Mouse (Mus musculus) stomach, embryonic 14.5 days (tissue): ENCODE measurements at regions not wholly inside any gene's neighbourhood (a gene's known extent, or its start where the extent isn't known, plus 50 kb on each side); places are given as distances from the start of the nearest gene placed in this dataset.

Experiments
- ATAC-seq: fragments of 200-750 bp; cut with Nextera tagmentation; 2 replicates; pipeline ENCODE4 v1.8.0; 2017; ENCODE audit warnings: low read depth, moderate TSS enrichment; ENCODE audit not compliant: insufficient number of reproducible peaks, insufficient read depth, low FRiP score
- H3K27ac ChIP-seq: fragments of 300-500 bp; sonication (generic); 2 replicates; pipeline ENCODE4 v1.5.1; 2014; ENCODE audit warnings: mild to moderate bottlenecking, low read length, moderate library complexity, mixed read lengths
- H3K27me3 ChIP-seq: fragments of 300-500 bp; sonication (generic); 2 replicates; pipeline ENCODE4 v1.6.1; 2014; ENCODE audit warnings: low read length, control low read depth, mixed read lengths; ENCODE audit not compliant: control insufficient read depth, insufficient read depth
- H3K36me3 ChIP-seq: fragments of 300-500 bp; sonication (generic); 2 replicates; pipeline ENCODE4 v1.6.1; 2014; ENCODE audit warnings: mild to moderate bottlenecking, control low read depth, low read length, moderate library complexity, mixed read lengths; ENCODE audit not compliant: control insufficient read depth, insufficient read depth
- H3K4me1 ChIP-seq: fragments of 300-500 bp; sonication (generic); 2 replicates; pipeline ENCODE4 v1.6.1; 2014; ENCODE audit warnings: low read length, control low read depth, mixed read lengths; ENCODE audit not compliant: control insufficient read depth, insufficient read depth
- H3K4me2 ChIP-seq: fragments of 300-500 bp; sonication (generic); replicated peaks from 2 replicates; pipeline ENCODE4 v1.6.1; 2014; ENCODE audit warnings: low read depth, low read length, control low read depth
- H3K4me3 ChIP-seq: fragments of 300-500 bp; sonication (generic); 2 replicates; pipeline ENCODE4 v1.5.1; 2014; ENCODE audit warnings: low read depth, low read length, control low read depth
- H3K9ac ChIP-seq: fragments of 300-500 bp; sonication (generic); replicated peaks from 2 replicates; pipeline ENCODE4 v1.6.1; 2014; ENCODE audit warnings: low read depth, mild to moderate bottlenecking, control low read depth, low read length, moderate library complexity, mixed read lengths
- H3K9me3 ChIP-seq: fragments of 300-500 bp; sonication (generic); 2 replicates; pipeline ENCODE4 v1.6.1; 2016; ENCODE audit warnings: low read depth, low read length, control low read depth; ENCODE audit not compliant: control insufficient read depth
- WGBS: fragments of 180-500 bp; shearing (Covaris S2); extraction: QIAGEN DNeasy Blood & Tissue Kit; methylation state at CpG from one replicate; pipeline ENCODE4 v1.1.7; 2014; 5-methylcytosine and 5-hydroxymethylcytosine counted together

- H3K4me2 ChIP-seq = no peak overlapping the region
- no peak overlapping the region for H3K9ac ChIP-seq
- no peak for ATAC-seq
- H3K27ac ChIP-seq = no peak overlapping the region
- H3K27me3 ChIP-seq = no peaks in the 10 kb centered on the region
- no peaks in the 10 kb centered on the region for H3K9me3 ChIP-seq
- H3K4me3 ChIP-seq = no peak overlapping the region
- H3K36me3 ChIP-seq = no peaks in the 10 kb centered on the region
- no peaks in the 10 kb centered on the region for H3K4me1 ChIP-seq
- WGBS = 97% methylated on average over 1 of the region's 1 CpGs
These were observed 271.3 kb upstream of the Thbs1 start for GRCm38 (mm10) chr2:117840406-117840805.

- Histone ChIP-seq H3K4me2 (no peak overlapping the region), H3K9ac (no peak overlapping the region), H3K36me3 (no peaks in the 10 kb centered on the region), H3K9me3 (no peaks in the 10 kb centered on the region), H3K27me3 (no peaks in the 10 kb centered on the region), H3K4me1 (no peaks in the 10 kb centered on the region), H3K27ac (no peak overlapping the region), H3K4me3 (no peak overlapping the region)
- WGBS = 64% methylated on average over 1 of the region's 1 CpGs
- no peak for ATAC-seq
These were observed 269.2 kb upstream of the Thbs1 start for GRCm38 (mm10) chr2:117842309-117842986.

GRCm38 (mm10) chr2:117852442-117852841 is 259.2 kb upstream of the Thbs1 start:
- Histone ChIP-seq H3K9ac (no peak overlapping the region), H3K9me3 (no peaks in the 10 kb centered on the region), H3K4me3 (no peak overlapping the region), H3K4me2 (no peak overlapping the region), H3K36me3 (no peaks in the 10 kb centered on the region), H3K27me3 (no peaks in the 10 kb centered on the region), H3K27ac (no peak overlapping the region), H3K4me1 (no peaks in the 10 kb centered on the region)
- WGBS = 69% methylated on average over 1 of the region's 1 CpGs
- ATAC-seq = no peak

- no peaks in the 10 kb centered on the region for H3K36me3 ChIP-seq
- 80% methylated on average over 3 of the region's 3 CpGs for WGBS
- no peaks in the 10 kb centered on the region for H3K9me3 ChIP-seq
- no peaks in the 10 kb centered on the region for H3K27me3 ChIP-seq
- H3K4me2 ChIP-seq = no peak overlapping the region
- H3K4me1 ChIP-seq = no peaks in the 10 kb centered on the region; the same call in 1 of the 2 replicates
- H3K27ac ChIP-seq = no peak overlapping the region
- no peak overlapping the region for H3K9ac ChIP-seq
- no peak for ATAC-seq
- no peak overlapping the region for H3K4me3 ChIP-seq
These were observed 249.4 kb upstream of the Thbs1 start for GRCm38 (mm10) chr2:117862301-117862700.

GRCm38 (mm10) chr2:117865119-117865518 is 246.6 kb upstream of the Thbs1 start:
- Histone ChIP-seq H3K4me3 (no peak overlapping the region), H3K27me3 (no peaks in the 10 kb centered on the region), H3K27ac (no peak overlapping the region), H3K4me1 (no peaks in the 10 kb centered on the region; the same call in 1 of the 2 replicates), H3K4me2 (no peak overlapping the region), H3K9ac (no peak overlapping the region), H3K36me3 (no peaks in the 10 kb centered on the region), H3K9me3 (no peaks in the 10 kb centered on the region)
- ATAC-seq = no peak
- 92% methylated on average over 1 of the region's 1 CpGs for WGBS

- Histone ChIP-seq H3K27ac (no peak overlapping the region), H3K4me3 (no peak overlapping the region), H3K9ac (no peak overlapping the region), H3K36me3 (no peaks in the 10 kb centered on the region), H3K27me3 (no peaks in the 10 kb centered on the region), H3K4me1 (peaks cover 3% of the 10 kb centered on the region), H3K9me3 (no peaks in the 10 kb centered on the region), H3K4me2 (no peak overlapping the region)
- no peak for ATAC-seq
- WGBS = 62% methylated on average over 4 of the region's 4 CpGs
These were observed 244.7 kb upstream of the Thbs1 start for GRCm38 (mm10) chr2:117866946-117867345.

- Histone ChIP-seq H3K27me3 (no peaks in the 10 kb centered on the region), H3K36me3 (no peaks in the 10 kb centered on the region), H3K27ac (no peak overlapping the region), H3K9ac (no peak overlapping the region), H3K4me2 (no peak overlapping the region), H3K4me3 (no peak overlapping the region), H3K9me3 (no peaks in the 10 kb centered on the region), H3K4me1 (peaks cover 3% of the 10 kb centered on the region)
- WGBS = 65% methylated on average over 3 of the region's 3 CpGs
- ATAC-seq = no peak
These were observed 244.3 kb upstream of the Thbs1 start for GRCm38 (mm10) chr2:117867409-117867808.

GRCm38 (mm10) chr2:117868857-117869256 is 242.8 kb upstream of the Thbs1 start:
- Histone ChIP-seq H3K4me2 (no peak overlapping the region), H3K36me3 (no peaks in the 10 kb centered on the region), H3K9me3 (no peaks in the 10 kb centered on the region), H3K27me3 (no peaks in the 10 kb centered on the region), H3K9ac (no peak overlapping the region), H3K4me1 (peaks cover 3% of the 10 kb centered on the region), H3K4me3 (no peak overlapping the region), H3K27ac (no peak overlapping the region)
- no peak for ATAC-seq
- WGBS = 98% methylated on average over 1 of the region's 1 CpGs
